Mouse (Mus musculus) yolk sac, embryonic 10.5 days (tissue): ENCODE data around the gene Celsr3.

Experiments used
- DNase-seq: peaks from one replicate; pipeline ENCODE4 v3.0.0-alpha.2; 2017; ENCODE audit warnings: low spot score

Celsr3 gene

GRCm38 (mm10) chr9:108825820-108826699 is at the start of gene Celsr3:
Gene Celsr3 (plus strand): TSS chr9:108826320.
- DNase-seq = peak; percentile 76

GRCm38 (mm10) chr9:108776614-108777013 is 49.5 kb upstream of the Celsr3 start:
- no peak for DNase-seq

- DNase-seq = no peak
Observed at GRCm38 (mm10) chr9:108777276-108777675, 48.8 kb upstream of the Celsr3 start.

GRCm38 (mm10) chr9:108780959-108781358 is 45.2 kb upstream of the Celsr3 start:
- DNase-seq = no peak

- no peak for DNase-seq
Observed at GRCm38 (mm10) chr9:108781891-108782290, 44.2 kb upstream of the Celsr3 start.

- no peak for DNase-seq
Observed at GRCm38 (mm10) chr9:108782836-108783547, 43.1 kb upstream of the Celsr3 start.

GRCm38 (mm10) chr9:108783548-108784463 is 42.3 kb upstream of the Celsr3 start, which contains the start of gene Ip6k2:
Gene Ip6k2 (plus strand): TSS chr9:108783796.
- peak; percentile 98 for DNase-seq

- no peak for DNase-seq
Observed at GRCm38 (mm10) chr9:108785416-108785815, 40.7 kb upstream of the Celsr3 start.

GRCm38 (mm10) chr9:108786494-108786893 is 39.6 kb upstream of the Celsr3 start:
- DNase-seq = no peak

- DNase-seq = no peak
Observed at GRCm38 (mm10) chr9:108787080-108787479, 39.0 kb upstream of the Celsr3 start.

GRCm38 (mm10) chr9:108788713-108789112 is 37.4 kb upstream of the Celsr3 start:
- no peak for DNase-seq

GRCm38 (mm10) chr9:108792307-108792706 is 33.8 kb upstream of the Celsr3 start:
- DNase-seq = no peak

- DNase-seq = no peak
Observed at GRCm38 (mm10) chr9:108792730-108793129, 33.4 kb upstream of the Celsr3 start.

- DNase-seq = no peak
Observed at GRCm38 (mm10) chr9:108795281-108795680, 30.8 kb upstream of the Celsr3 start.

- DNase-seq = peak; percentile 76
Observed at GRCm38 (mm10) chr9:108795762-108796161, 30.4 kb upstream of the Celsr3 start.

GRCm38 (mm10) chr9:108796351-108796981 is 29.7 kb upstream of the Celsr3 start:
- DNase-seq = no peak

- DNase-seq = no peak
Observed at GRCm38 (mm10) chr9:108797477-108797876, 28.6 kb upstream of the Celsr3 start.

- no peak for DNase-seq
Observed at GRCm38 (mm10) chr9:108798508-108799075, 27.5 kb upstream of the Celsr3 start.

GRCm38 (mm10) chr9:108799564-108799963 is 26.6 kb upstream of the Celsr3 start:
- no peak for DNase-seq

GRCm38 (mm10) chr9:108805768-108806167 is 20.4 kb upstream of the Celsr3 start:
- DNase-seq = no peak

- DNase-seq = no peak
Observed at GRCm38 (mm10) chr9:108806379-108806778, 19.7 kb upstream of the Celsr3 start.
